Mouse (Mus musculus) frontal cortex, adult 2 months (tissue): ENCODE measurements around the gene Hist1h2bm. TPM values are rescaled to one million over a fixed set of nuclear protein-coding genes. Genes with fewer than 3 reads are reported as not detected.
"Not testable (repeated sequence)": the region's sequence is repeated elsewhere in the genome, so short reads cannot be mapped to it uniquely, and the experiment has no call there.

Experiments used
- DNase-seq, 2 experiments: peaks; one replicate each; pipeline ENCODE4 v3.0.0; 2022; ENCODE audit warnings: low spot score in 1 of 2; ENCODE audit errors: extremely low spot score in 1 of 2
- polyA plus RNA-seq: library from polyadenylated mRNA; depleted of rRNA; stranded (reverse); fragments of >200 nt; gene quantifications from 2 replicates; pipeline ENCODE4 v1.2.3, GENCODE M21; 2012; rRNA removed

Gene Hist1h2bm
- 0.52 and 0.80 TPM in 2 replicates for polyA plus RNA-seq

- DNase-seq: peak; percentile 74 to 86
Measured at GRCm38 (mm10) chr13:21721757-21722372, at the start of gene Hist1h2bm. TSS of gene Hist1h2bm (plus strand) at chr13:21722044.

GRCm38 (mm10) chr13:21677305-21677704, 44.5 kb upstream of the Hist1h2bm start, which contains the start of gene Olfr1360:
TSS of gene Olfr1360 (minus strand) at chr13:21677405.
- no peak for DNase-seq

DNA sequence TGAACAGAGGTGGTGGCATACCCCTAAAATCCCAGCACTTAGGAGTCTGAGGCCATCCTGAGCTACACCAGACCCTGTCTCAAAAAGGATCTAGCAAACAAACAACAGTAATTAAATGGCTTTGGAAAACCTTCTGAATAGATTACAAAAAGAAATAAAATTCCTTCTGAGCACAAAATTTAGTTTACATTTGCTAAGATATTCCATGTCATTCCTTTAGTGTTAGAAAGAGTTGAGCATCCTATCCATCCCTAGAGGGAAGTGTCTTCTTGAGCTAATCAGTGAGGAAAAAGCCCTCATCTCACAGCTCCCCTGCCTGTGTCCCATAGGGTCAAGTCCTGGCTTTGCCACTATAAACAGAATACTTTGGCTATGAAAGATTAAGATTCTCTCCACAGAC, 24.0 kb upstream of the Hist1h2bm start, which contains the start of gene Olfr1359:
Olfr1359 (plus strand) TSS at position 301 of the 400 bp plus-strand sequence.
- no peak for DNase-seq

GRCm38 (mm10) chr13:21706669-21707068, 15.2 kb upstream of the Hist1h2bm start:
- DNase-seq: no peak

DNA sequence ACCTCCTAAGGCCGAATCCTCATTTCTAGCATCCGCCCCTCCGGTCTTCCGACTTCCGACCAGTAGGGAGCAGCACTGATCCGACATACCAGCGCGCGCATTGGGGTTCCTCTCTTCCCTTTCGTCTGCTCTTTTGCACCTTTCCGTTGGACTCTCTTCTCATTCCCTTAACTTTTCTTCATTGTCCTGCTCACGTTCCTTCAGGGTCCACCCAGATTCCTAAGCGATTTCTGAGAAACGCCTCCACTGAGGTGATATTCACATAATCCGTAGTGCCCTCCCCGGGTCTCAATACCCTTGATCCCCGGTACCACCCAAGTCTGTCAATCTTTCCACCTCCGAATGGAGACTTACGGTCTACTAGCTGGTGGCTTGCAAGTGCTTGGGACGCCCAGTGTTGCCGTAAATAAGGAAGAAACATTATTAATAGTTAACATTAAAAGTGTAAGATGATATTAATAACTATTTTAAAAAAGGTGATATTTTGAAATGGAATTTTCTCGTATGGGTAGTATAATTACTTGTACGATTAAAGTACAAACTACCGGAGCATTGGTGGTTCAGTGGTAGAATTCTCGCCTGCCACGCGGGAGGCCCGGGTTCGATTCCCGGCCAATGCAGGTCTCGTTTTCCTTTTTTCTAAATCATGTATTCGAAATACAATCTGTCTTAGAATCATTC, 11.7 kb upstream of the Hist1h2bm start:
- DNase-seq: peak; percentile 73 to 95

GRCm38 (mm10) chr13:21710821-21711525, 10.9 kb upstream of the Hist1h2bm start:
- DNase-seq: peak; percentile 69 to 93

DNA sequence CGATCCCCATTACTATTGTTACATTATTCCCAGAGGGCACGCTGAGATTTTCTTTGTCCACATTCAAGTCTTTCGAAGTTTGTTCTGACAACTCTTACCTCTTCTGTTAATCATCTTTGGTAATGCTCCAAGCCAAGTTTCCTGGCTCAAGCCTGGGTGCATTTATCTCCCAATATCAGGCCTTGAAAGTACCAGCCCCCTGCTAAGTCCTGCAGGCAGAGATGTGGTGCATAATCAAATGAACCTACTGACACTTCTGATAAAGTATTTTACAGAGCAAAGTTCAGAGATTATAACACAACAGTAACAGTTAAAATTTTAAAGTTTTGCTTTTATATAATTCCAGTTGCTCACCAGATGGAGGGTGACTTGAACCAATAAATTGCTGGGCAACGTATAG, 10.1 kb upstream of the Hist1h2bm start:
- DNase-seq: no peak

GRCm38 (mm10) chr13:21714725-21715124, 7.1 kb upstream of the Hist1h2bm start:
- peak; percentile 66 to 86 for DNase-seq

DNA sequence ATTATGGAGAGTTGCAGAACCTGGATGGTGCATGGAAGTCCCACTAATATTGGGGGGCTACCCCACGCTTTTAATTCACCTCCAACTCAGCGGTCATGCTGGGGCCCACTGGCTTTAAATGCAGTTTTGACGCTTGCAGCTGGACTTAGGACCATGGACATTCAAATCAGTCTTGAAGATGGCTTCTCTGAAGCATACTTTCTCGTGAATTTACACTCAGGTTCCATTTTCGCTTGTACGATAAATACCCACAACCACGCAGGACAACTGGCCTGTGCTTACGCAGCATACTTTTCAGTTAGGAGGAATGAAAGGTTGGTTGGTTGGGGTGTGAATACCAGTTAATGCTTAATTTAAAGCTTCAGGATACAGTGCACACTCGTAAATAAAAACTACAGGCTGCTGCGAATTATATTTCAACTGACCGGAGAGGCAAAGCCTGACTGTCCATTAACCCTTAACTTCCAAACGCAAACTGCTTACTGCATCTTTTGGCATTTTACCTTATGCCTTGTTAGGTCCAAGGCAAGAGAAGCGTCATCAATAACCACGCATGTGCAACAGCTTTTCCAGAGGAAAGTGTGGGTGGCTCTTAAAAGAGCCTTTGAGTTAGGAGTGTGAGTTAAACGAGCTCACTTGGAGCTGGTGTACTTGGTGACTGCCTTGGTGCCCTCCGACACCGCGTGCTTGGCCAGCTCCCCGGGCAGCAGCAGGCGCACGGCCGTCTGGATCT, 6.5 kb upstream of the Hist1h2bm start:
- peak in 1 of 2 experiments; percentile 47 for DNase-seq

GRCm38 (mm10) chr13:21715864-21716539, 5.8 kb upstream of the Hist1h2bm start, which contains the start of the genes Hist1h2bl and Hist1h2ai:
TSS of gene Hist1h2bl (minus strand) at chr13:21716143.
TSS of gene Hist1h2ai (plus strand) at chr13:21716422.
- peak; percentile 94 to 97 for DNase-seq

DNA sequence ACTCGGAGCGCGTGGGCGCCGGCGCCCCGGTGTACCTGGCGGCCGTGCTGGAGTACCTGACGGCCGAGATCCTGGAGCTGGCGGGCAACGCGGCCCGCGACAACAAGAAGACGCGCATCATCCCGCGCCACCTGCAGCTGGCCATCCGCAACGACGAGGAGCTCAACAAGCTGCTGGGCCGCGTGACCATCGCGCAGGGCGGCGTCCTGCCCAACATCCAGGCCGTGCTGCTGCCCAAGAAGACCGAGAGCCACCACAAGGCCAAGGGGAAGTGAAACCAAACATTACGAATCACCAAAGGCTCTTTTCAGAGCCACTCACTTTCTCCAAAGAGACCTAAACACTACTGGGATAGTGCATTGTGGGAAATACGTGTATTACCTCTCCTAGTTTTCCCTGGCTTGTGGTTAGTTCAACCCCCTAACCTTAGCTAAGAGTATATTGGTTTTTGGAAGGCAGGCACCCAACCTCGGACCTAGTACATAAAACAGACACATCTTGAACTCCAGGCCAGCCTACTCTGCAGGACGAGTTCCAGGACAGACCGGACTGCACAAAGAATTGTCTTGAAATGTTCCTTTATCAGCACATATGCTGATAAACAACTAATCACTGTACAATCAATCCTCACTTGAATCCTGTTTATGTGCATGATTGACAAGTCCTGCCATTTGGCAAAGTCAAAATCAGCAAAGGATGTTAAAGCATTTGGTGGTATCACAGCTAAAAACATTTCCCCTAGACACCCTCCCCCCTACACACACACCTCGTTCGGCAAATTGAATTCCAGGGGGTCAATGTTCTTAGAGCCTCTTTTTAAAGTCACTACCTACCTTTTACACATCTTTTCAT, 5.1 kb upstream of the Hist1h2bm start:
- DNase-seq: not testable (repeated sequence)

DNA sequence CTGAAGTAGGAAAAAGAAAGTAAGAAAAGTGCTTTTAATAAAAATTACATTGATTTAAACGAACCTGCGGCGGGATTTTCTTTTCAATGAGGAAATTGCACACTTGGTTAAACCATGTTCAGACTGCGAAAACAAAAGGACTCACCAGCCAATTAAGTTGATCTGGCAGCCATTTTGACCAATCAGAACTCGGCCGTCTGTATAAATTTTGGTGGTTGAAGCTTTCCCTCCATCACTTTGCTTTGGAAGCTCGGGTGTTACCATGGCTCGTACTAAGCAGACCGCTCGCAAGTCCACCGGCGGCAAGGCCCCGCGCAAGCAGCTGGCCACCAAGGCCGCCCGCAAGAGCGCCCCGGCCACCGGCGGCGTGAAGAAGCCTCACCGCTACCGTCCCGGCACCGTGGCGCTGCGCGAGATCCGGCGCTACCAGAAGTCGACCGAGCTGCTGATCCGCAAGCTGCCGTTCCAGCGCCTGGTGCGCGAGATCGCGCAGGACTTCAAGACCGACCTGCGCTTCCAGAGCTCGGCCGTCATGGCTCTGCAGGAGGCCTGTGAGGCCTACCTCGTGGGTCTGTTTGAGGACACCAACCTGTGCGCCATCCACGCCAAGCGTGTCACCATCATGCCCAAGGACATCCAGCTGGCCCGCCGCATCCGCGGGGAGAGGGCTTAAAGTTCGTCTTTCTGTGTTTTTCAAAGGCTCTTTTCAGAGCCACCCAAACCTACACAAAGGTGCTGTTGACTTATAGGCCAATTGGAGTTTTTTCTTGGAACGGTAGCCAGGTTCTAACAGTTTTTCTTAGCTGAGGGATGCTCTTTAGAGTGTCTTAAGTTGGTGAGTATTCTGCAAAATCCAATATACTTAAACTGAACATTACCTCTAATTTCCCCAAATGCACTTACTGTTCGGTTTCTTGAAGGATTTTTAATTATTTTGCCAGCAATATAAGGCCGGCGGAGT, 4.2 kb upstream of the Hist1h2bm start, which contains the start of gene Hist1h3h:
Hist1h3h (plus strand) TSS at position 263 of the 961 bp plus-strand sequence.
- DNase-seq: peak; percentile 84 to 95

DNA sequence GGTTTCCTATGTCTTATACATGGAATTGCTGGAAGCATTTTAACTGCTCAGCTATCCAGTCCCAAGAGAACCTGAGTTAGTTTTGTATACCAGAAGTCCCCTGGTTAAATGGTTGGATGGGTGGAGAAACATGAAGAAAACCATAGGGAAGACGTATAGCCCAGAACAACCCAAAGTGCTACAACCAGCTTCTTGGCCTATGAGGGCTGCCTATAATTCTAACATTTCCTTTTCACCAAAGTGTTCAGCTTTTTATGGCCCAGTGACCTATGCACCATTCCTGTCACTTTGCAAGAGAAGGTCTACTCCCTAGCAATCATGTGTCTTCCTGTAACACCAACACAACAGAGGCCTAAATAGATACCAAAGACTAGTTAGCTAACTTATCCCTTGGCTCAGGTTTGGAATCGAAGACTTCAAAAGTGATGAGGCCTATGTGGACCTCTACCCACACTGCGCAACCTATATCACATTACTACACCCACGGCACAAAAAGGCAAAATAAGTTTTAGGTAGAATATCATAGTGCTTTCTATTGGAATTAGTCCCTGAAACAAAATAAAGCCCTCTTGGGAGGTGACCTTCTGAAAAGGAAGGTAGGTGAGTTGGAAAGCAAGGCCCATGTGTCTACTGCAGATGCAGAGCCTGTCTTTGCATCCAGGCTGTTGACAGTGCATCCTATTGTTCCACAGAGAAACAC, 3.3 kb upstream of the Hist1h2bm start:
- DNase-seq: no peak

- not testable (repeated sequence) for DNase-seq
Measured at GRCm38 (mm10) chr13:21721107-21721756, 612 bp upstream of the Hist1h2bm start.

DNA sequence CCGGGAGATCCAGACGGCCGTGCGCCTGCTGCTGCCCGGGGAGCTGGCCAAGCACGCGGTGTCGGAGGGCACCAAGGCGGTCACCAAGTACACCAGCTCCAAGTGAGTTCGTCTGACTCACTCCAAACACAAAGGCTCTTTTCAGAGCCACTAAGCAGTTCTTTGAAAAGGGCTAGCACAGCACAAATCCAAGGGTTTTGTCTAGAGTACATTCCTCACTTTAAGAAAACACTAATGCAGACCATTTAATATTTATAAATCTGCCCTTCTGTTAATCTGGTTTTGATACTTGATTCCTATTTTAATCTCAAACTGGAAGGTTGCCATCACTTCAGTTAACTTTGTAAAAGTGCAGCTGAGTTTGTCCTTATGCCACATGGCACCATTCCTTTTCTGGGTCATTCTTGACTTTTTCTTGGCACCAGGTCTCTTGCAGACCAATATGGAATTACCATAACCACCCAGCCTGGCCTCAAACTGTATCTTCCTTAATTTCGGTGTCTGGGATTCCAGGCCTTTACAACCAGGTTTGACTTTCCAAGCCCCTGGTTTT, 605 bp downstream of the Hist1h2bm start:
- DNase-seq: no peak
